Mouse (Mus musculus): ENCODE results near the gene Hbb-bs. TPM values are rescaled to one million over a fixed set of nuclear protein-coding genes. Genes with fewer than 3 reads are reported as not detected.
A peak's percentile ranks its signal among the peaks of the same experiment; 100 is the strongest.
"Not testable (repeated sequence)": the region's sequence is repeated elsewhere in the genome, so short reads cannot be mapped to it uniquely, and the experiment has no call there.

The Hbb-bs gene
- total RNA-seq (2021) = over 10,000 TPM; 10,167 to 10,648 TPM
- long read RNA-seq, experiment 1, transcript Hbb-bs-202 (2 exons, 344 nt) = minor isoform, 42 of 1,792 reads
- long read RNA-seq, experiment 1, transcript Hbb-bs-201 (3 exons, 628 nt) = major isoform, 1,671 of 1,792 reads
- long read RNA-seq, experiment 1, partial matches to known transcripts = 1 of 1,792 reads
- long read RNA-seq, experiment 1, other reads (novel, unspliced or antisense) = 78 of 1,792 reads
- long read RNA-seq, experiment 2, transcript Hbb-bs-201 (3 exons, 628 nt) = major isoform, 1,858 of 2,007 reads
- long read RNA-seq, experiment 2, transcript Hbb-bs-202 (2 exons, 344 nt) = minor isoform, 37 of 2,007 reads
- long read RNA-seq, experiment 2, partial matches to known transcripts = 0 of 2,007 reads
- long read RNA-seq, experiment 2, other reads (novel, unspliced or antisense) = 112 of 2,007 reads

DNA sequence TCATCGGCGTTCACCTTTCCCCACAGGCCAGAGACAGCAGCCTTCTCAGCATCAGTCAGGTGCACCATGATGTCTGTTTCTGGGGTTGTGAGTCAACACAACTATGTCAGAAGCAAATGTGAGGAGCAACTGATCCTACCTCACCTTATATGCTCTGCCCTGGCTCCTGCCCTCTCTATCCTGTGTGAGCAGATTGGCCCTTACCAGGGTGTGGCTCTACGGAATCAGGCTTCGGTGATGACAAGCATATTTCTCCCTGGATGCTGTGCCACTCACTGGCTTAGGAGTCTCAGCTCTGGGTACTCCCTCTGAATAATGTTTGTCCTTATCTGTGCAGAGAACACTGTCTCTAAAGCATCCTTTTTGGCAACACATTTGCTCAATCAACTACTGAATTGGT lies at the start of gene Hbb-bs:
Gene Hbb-bs (minus strand): TSS at position 289 of the 400 bp plus-strand sequence.
- DNase-seq = no peak

DNA sequence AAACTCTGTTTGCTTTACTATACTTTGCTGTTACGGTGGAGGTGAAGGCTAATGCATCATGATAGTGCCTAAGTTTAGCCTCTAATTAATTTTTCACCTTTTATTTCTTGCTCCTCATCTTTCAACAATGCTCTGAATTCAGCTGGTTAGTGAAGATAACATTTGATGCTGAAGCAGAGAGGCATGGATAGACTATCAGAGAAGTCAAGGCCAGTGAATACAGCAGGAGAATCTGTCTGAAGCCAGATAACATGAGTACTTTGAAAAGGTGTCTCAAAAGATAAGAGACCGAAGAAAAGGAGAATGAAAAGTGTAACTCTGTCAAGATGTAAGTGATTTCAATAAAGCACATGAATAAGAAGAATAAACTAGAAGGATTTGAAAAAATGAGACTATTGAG lies 49.2 kb upstream of the Hbb-bs start:
- no peak for DNase-seq

DNA sequence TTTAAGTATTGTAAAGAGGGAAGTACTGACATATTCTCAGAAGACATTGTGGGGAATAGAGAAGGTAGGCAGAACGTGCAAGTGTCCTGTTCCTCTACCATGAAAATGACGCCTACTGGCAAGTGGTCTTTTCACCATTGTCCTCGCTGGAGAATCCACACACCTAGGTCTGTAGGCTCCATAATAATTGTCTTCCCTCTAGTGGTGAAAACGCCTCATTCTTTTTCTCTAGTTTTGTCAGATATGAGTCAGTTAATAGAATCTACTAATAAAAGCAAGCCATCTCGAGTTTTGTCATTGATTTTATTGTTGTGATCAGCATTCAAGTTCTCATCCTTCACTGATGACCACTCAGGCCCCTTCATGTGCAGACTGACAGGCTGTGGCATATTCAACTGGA lies 46.6 kb upstream of the Hbb-bs start:
- no peak for DNase-seq

DNA sequence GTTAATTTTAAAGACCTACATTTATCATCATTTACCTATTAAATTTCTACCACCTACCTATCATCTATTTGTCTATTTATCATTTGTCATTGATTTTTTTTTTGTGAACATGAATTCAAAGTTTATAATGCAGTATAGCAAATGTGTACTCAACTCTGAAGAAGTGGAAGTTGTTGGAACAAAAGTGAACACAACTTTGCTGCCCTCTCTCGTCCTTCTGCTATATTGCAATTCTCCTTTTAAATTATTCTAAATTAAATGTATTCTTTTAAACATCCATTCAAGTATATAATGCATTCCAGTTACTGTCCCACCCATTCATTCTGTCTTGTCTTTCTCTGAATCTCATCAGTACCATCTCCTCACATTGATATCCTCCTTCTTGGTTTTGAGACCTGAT lies 45.2 kb upstream of the Hbb-bs start:
- peak in 1 of 2 experiments; percentile 8 for DNase-seq

DNA sequence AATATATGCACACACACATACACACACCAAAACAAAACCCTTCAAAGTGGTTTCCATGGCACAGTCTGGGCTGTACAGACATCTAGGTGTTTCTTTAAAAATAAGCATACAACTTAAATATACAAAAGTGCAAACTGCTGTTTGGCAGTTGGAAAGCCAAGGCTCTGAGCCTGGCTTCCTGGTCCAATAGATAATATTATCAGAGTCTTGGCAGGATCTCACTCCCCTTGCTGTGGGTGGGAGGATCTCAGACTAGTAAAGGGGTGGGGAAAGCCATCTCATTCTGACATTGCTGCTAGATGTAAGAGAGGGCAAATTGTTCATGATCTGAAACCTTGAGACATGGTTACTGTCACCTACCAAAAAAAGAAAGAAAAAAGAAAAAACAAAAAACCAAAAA lies 42.8 kb upstream of the Hbb-bs start:
- DNase-seq = no peak

DNA sequence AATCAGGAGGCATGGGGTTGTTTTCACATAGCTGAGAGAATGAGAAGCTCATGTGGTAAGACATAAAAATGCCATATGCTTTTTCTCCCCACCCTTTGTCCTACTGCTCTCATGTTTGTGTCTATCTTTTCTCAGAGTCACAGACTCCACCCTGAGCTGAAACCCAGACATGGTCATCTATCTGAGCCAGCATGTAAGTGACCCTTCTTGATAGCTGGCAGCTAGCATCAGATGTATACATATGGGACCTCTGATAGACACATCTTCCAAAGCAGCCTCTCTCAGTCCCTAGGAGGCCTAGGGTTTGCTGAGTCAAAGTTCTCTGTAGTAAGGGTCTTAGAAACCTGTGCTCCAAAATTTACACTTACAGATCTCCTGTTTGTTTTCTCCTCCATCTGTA lies 37.8 kb upstream of the Hbb-bs start:
- DNase-seq = no peak

DNA sequence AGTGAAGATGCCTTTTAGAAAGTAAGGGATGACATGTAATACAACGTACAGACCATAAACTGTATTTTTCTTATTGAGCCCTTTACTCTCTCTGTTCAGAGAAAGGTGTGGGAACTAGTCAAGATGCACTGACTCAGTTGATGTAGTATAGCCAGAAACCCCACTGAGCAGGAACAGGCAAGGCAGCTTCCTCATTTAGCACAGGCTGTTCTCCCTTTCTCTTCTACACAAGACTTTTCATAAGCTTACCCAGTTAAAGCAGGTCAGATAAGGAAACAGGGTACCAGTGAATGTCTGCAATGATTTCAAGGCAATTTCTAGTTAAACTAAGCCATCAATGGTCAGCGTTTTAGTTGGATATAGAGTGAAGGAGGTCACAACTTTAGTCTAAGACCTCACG lies 33.6 kb upstream of the Hbb-bs start:
- no peak for DNase-seq

DNA sequence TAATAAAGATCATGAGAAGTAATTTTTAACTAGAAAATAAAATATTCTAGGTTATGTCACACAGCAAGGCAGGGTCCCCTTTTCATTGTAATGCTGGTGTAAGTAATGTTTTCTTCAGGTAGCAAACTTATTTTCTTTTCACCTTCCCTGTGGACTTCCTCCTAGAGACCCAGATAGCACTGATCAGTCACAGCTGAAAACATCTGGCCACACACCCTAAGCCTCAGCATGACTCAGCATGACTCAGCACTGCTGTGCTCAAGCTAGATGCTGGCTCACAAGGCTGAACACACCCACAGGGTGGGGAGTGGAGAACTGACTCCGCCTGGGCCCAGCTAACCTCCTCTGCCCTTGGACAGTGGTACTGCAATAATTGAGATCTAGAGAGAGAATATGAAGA lies 33.0 kb upstream of the Hbb-bs start:
- peak; percentile 44 to 56 for DNase-seq

DNA sequence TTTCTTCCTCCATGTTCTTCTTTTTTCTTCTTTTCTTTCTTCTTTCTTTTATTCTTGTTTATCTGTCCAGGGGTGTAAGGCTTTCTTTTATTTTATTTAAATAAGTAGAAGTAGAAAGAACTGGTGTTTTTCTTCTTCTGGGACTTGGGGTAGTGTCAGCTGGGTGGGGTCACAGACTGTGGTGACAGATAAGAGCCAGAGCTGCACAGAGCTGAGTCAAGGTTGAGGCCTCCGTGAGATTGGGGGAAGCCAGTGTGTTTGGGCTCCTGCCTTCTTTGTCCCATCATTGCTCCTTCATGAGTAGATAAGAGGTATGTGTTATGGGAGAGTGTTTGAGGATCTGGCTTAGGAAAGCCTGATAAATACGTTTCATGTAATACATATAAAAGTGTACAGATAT lies 31.2 kb upstream of the Hbb-bs start:
- peak in 1 of 2 experiments; percentile 9 for DNase-seq

DNA sequence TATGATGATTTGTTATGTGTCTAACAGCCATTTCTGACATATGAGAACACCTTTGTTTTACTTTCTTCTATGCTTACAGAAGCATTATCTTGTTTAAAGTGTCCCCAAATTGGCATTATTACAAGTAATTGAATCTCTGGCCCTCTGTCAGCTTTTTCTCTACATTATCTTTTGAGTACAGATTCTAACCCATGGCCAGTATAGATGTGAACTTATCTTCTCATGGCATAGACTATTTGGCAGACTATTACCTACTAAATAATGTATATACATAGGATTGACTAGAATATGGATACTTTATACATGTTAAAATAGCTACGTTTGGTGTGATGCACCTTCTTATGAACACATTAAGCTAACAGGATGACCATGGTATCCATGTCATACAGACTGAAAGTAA lies 26.8 kb upstream of the Hbb-bs start:
- DNase-seq = no peak

DNA sequence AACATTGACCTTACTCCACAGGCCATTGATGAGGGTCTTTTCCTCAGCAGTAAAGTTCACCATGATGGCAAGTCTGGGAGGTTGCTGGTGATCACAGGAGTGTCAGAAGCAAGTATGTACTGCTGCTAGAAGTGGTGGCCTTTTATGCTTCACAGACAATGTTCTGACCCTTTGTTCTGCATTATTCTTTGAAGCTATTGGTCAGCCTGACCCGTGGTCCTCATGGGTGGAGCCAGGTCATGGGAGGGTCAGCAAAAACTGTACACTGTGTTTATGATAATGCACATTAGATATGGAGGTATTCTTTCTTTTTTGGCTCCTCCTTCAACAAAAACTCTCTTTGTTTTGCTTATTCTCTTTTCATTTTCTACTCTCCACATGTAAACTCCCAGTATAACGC lies 25.2 kb upstream of the Hbb-bs start, which contains the start of gene Hbb-y:
Gene Hbb-y (minus strand): TSS at position 127 of the 400 bp plus-strand sequence.
- DNase-seq = no peak

DNA sequence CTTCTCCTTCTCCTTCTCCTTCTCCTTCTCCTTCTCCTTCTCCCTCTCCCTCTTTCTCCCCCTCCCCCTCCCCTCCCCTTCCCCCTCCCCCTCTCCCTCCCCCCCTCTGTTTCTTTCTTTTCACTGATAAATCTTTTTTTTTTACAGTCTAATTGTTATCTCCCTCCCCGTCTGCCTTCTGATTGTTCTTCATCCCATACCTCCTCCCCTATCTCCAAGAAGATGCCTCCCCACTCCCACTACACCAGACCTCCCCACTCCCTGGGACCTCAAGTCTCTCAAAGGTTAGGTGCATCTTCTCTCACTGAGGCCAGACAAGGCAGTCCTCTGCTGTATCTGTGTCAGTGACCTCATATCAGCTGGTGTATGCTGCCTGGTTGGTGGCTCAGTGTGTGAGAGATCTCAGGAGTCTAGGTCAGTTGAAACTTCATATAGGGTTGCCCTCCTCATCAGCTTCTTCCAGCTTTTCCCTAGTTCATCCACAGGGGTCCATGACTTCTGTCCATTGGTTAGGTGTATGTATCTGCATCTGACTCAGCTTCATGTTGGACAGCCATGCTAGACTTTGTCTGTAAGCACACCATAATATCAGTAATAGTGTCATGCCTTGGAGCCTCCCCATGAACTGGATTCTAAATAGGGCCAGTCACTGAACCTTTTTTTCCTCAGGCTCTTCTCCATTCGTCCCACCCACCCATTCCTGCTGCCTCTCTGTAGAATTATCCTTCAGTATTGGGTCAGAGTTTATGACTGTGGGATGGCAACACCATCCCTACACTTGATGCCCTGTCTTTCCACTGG lies 16.8 kb upstream of the Hbb-bs start:
- DNase-seq = no peak

DNA sequence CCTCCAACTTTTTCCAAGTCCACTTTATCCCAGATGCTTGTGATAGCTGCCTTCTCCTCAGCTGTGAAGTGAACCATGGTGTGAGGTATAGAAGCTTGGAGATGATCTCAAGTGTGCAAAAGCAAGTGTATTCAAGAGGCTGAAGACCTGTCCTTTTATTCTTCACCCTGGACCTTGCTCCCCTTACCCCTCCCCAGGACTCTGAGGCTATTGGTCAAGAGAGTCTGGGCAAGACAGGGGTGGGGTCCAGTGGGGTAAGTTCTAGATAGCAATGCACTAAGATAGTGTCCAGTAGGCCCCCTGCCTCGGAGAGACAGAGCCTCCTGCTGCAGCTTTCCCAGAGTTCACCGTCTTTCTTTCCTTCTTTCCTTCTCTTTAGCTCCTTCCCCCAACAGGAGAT lies 15.1 kb upstream of the Hbb-bs start, which contains the start of gene Hbb-bh1:
Gene Hbb-bh1 (minus strand): TSS at position 131 of the 400 bp plus-strand sequence.
- DNase-seq = no peak

DNA sequence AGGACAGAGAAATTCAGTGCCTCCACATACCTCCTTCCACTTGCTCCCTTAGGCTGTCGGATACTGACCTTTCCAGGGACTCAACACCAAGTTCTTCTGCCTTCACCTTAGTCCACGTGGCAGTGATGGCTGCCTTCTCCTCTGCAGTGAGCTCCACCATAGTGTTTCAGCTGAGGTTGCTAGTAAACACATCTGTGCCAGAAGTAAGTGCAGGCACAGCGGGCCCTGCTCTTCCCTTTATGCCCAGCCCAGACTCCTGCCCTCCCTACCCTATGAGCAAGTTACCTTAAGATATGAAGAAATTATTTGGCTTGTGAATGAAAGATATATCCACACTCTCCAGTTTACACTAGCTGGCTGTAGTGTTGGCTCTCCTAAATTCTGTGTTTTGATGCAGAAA lies 12.4 kb upstream of the Hbb-bs start, which contains the start of gene Hbb-bh2:
Gene Hbb-bh2 (minus strand): TSS at position 253 of the 400 bp plus-strand sequence.
- DNase-seq = no peak

DNA sequence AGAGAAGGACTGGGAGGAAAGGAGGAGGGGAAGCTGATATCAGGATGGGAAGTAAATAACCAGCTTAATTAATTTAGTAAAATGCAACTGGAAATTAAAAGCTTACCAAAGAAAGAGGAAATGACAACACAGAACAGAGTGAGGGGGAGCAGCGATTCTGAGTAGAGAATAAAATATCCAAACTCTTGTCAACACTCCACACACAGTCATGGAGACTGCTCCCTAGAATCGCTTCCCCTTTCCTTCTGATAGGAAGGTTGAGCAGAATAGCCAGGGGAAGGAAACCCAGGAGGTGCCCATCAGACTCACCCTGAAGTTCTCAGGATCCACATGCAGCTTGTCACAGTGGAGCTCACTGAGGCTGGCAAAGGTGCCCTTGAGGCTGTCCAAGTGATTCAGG lies 757 bp downstream of the Hbb-bs start:
- DNase-seq = not testable (repeated sequence)

DNA sequence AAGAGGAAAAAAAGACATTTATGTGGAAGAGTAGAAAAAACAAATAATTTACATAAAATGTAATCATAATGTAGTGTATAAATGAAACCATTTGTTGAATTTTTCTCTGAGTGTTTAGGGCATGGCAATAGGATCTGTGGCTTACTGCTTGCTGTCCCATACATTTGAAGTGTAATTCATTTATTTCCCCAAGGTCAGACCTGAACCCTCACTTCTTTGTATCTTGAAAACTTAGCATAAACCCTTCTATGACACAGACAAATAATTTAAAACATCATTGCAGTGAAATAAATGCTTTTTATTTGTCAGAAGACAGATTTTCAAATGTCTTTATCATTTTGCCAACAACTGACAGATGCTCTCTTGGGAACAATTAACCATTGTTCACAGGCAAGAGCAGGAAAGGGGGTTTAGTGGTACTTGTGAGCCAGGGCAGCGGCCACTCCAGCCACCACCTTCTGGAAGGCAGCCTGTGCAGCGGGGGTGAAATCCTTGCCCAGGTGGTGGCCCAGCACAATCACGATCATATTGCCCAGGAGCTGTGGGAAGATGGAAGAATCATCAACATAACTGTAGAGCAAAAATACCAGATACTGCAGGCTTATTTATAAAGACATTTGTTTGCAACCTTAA lies 1.5 kb downstream of the Hbb-bs start:
- DNase-seq = no peak

DNA sequence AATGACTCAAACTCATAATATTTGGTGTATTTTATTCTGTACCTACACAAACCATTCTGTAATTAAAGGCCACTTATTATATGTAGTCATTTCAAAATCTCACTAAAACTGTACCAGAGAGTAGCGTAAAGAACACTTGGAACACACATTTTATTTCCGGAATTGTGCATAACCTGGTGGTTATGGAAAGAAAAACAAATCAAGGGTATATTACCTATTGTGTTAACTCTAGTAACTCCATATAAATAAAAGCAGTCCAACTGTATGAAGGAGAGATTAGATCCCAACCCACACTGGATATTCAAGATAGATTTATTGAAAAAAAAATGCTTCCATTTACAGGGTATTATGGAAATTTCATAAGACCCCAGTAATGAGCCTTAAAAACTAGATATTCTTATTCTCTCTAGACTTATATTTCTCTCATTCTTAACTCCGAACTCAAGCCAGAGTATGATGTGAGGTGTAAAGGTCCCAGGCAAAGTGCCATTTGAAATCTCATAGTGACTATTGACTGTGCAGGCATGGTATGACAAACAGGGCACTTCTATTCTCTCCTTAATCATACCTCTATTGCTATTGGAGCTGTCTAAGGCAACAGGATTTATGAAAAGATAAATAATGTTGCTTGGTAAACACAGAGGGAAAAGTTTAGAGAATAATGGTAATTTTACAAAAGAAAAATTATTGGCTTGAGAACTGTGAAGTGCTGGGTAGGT lies 2.2 kb downstream of the Hbb-bs start:
- no peak for DNase-seq

DNA sequence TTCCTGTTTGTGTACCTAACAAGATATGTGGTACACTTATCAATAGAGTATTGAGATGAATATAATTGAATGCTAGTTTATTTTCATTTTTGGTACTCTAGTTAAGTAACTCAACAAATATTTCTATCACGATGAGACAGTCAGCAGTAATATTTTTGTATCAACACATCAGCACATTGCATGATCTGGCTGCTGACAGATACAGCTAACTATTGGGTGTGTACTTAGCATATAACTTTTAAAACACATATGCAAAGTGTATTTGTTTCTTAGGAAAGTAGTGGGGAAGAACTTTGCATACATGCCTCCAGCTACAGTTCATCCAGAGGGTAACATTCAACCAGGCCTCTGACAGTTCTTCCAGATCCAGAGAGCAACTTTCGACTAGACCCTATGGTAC lies 3.3 kb downstream of the Hbb-bs start:
- no peak for DNase-seq

DNA sequence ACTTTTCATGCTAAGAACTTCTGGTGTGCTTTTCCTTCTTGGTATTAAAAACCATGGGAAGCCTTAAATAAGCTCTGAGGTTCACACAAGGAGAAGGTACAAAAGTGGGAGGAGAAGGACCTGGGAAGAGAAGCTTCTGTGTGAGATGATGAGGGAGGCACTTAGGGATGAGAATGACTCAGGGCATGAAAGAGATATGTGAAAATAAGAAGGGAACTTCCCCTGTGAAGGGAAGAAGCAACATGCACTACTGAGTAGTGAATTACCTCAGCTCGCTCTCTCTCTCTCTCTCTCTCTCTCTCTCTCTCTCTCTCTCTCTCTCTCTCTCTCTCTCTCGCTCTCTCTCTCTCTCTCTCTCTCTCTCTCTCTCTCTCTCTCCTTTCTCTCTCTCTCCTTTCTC lies 12.8 kb downstream of the Hbb-bs start:
- DNase-seq = not testable (repeated sequence)

DNA sequence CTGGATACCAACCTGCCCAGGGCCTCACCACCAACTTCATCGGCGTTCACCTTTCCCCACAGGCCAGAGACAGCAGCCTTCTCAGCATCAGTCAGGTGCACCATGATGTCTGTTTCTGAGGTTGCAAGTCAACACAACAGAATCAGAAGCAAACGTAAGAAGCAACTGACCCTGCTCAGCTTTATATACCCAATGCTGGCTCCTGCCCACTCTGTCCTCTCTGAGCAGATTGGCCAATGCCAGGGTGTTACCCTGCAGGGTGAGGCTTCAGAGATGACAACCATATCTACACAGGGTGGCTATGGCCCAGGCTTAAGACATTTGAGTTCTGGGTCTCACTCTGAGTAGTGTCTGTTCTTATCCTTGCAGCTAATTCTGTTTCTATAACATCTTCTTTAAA lies 14.1 kb downstream of the Hbb-bs start, which contains the start of gene Hbb-bt:
Gene Hbb-bt (minus strand): TSS at position 231 of the 400 bp plus-strand sequence.
- no peak for DNase-seq

DNA sequence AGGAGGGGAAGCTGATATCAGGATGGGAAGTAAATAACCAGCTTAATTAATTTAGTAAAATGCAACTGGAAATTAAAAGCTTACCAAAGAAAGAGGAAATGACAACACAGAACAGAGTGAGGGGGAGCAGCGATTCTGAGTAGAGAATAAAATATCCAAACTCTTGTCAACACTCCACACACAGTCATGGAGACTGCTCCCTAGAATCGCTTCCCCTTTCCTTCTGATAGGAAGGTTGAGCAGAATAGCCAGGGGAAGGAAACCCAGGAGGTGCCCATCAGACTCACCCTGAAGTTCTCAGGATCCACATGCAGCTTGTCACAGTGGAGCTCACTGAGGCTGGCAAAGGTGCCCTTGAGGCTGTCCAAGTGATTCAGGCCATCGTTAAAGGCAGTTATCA lies 14.7 kb downstream of the Hbb-bs start:
- DNase-seq = not testable (repeated sequence)

DNA sequence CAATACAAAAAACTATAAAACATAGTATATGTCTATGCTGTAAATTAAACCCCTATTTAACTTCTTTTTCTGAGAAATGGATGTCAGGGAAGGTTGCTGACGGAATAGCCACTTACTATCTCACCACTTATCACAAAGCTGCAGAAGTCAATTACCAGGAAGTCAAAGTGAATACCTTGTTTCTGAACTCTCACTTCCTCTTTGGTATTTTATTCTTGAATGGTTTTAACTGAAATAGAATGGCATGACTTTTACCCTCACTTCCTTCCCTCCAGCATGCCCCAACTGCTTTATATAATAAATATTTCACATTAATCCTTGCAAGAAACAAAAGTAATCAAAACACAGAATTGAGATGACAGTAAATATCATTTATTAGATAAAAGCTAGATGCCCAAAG lies 15.7 kb downstream of the Hbb-bs start:
- DNase-seq = no peak

Measured in heart, adult 18-20 months (tissue).